Mouse (Mus musculus) cerebellum, adult 2 months (tissue): Measurements from ENCODE around the gene Ffar3.

Experiments
- CTCF ChIP-seq: fragments of 200-500 bp; IDR thresholded peaks from 2 replicates; pipeline ENCODE4 v1.5.1; 2011; ENCODE audit warnings: low read depth, mild to moderate bottlenecking, control low read depth, low read length, moderate library complexity, borderline replicate concordance; ENCODE audit not compliant: insufficient read depth
- POLR2A ChIP-seq: fragments of 200-500 bp; IDR thresholded peaks from 2 replicates; pipeline ENCODE4 v1.6.1; 2011; ENCODE audit warnings: low read length, control low read depth, borderline replicate concordance; ENCODE audit not compliant: insufficient read depth

DNA sequence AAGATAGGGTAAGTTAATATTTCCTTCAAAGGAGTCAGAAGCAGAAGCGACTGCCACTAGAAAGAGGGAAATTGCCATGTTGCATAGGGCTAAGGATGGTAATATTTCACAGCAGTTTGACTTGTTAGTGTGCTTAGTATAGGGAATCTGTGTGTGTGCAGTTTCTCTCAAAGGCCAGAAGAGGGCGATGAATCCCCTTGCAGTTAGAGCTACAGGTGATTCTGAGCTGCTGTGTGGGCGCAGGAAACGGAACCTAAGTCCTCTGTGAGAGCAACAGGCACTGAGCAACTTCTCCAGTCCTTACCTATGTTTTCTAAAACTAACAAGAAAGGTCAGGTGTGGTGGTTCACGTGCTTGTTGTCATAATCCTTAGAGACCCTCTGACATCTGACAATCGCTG, 45.7 kb downstream of the Ffar3 start:
- TF ChIP-seq POLR2A (no peak), CTCF (no peak)
